Mouse (Mus musculus) forebrain, embryonic 10.5 days (tissue): ENCODE data around the gene Gpr160. TPM values are rescaled to one million over a fixed set of nuclear protein-coding genes. Genes with fewer than 3 reads are reported as not detected.

Experiments
- DNase-seq: peaks from one replicate; pipeline ENCODE4 v3.0.0-alpha.2; 2017; ENCODE audit warnings: low spot score; ENCODE audit errors: extremely low spot score
- H3K27ac ChIP-seq: fragments of 300-500 bp; sonication (generic); 2 replicates; pipeline ENCODE4 v1.5.1; 2016; ENCODE audit warnings: mild to moderate bottlenecking
- H3K27me3 ChIP-seq: fragments of 300-500 bp; sonication (generic); 2 replicates; pipeline ENCODE4 v1.6.1; 2016; ENCODE audit warnings: mild to moderate bottlenecking; ENCODE audit not compliant: poor library complexity, severe bottlenecking
- H3K36me3 ChIP-seq: fragments of 300-500 bp; sonication (generic); replicated peaks from 2 replicates; pipeline ENCODE4 v1.6.1; 2016; ENCODE audit warnings: mild to moderate bottlenecking, moderate library complexity
- H3K4me1 ChIP-seq: fragments of 300-500 bp; sonication (generic); 2 replicates; pipeline ENCODE4 v1.6.1; 2016
- H3K4me3 ChIP-seq: fragments of 300-500 bp; sonication (generic); 2 replicates; pipeline ENCODE4 v1.5.1; 2016; ENCODE audit warnings: mild to moderate bottlenecking, moderate library complexity
- H3K9me3 ChIP-seq: fragments of 300-500 bp; sonication (generic); 2 replicates; pipeline ENCODE4 v1.6.1; 2016; ENCODE audit warnings: mild to moderate bottlenecking, moderate library complexity
- polyA plus RNA-seq: library from polyadenylated mRNA; unstranded; fragments of >200 nt; fragmentation: Nextera tagmentation; extraction: Ambion mirVana; gene quantifications from 2 replicates; pipeline ENCODE4 v1.2.1, GENCODE M21; 2016

The Gpr160 gene
- polyA plus RNA-seq, 1 experiment from 2014 or later = 0.72 TPM

DNA sequence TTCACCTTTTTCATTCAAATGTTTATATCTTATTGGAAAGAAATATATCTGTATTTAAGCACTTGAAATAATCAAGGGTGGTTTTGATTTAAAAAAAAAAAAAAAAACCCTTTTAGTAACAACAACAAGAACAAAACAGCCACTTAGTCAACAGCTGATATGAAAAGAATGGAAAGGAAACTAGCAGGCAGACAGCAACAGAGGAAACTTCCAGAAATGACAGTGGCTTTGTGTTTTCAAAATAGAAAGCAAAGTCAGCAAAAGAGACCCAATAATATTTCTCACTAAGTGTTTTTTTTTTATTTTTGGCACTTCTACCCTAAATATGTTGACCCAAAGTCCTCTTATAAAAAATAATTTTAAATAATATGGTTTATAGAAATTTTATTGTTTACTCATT is 78.6 kb downstream of the Gpr160 start:
- DNase-seq = no peak
- Histone ChIP-seq H3K4me1 (no peaks in the 10 kb centered on the region), H3K27ac (no peak overlapping the region), H3K4me3 (no peak overlapping the region), H3K27me3 (no peaks in the 10 kb centered on the region), H3K36me3 (peaks cover 50% of the 10 kb centered on the region), H3K9me3 (no peaks in the 10 kb centered on the region)

Other genes starting within 250 kb of the Gpr160 start
- gene Lrriq4, start 211.4 kb upstream of the Gpr160 start, polyA plus RNA-seq = not detected in 2 replicates
- gene Lrrc34, start 208.1 kb upstream of the Gpr160 start, polyA plus RNA-seq = 2.0 and 2.4 TPM in 2 replicates
- gene Lrrc31, start 156.1 kb upstream of the Gpr160 start, polyA plus RNA-seq = not detected in 2 replicates
- gene Samd7, start 109.7 kb upstream of the Gpr160 start, polyA plus RNA-seq = not detected in 2 replicates
- gene Sec62, start 63.1 kb upstream of the Gpr160 start, polyA plus RNA-seq = 49.8 and 56.5 TPM in 2 replicates
- gene Phc3, start 113.5 kb downstream of the Gpr160 start, polyA plus RNA-seq = 4.7 and 5.9 TPM in 2 replicates
- gene Prkci, start 139.8 kb downstream of the Gpr160 start, polyA plus RNA-seq = 37.7 and 39.2 TPM in 2 replicates
- 24.2 and 25.5 TPM in 2 replicates for gene Skil, start 239.1 kb downstream of the Gpr160 start, polyA plus RNA-seq